7 mouse cellular contexts compared by ENCODE assay signal in genomic region chr1:171410947-171411484, GRCm38 (mm10). TPM values are rescaled to one million over a fixed set of nuclear protein-coding genes. Genes with fewer than 3 reads are reported as not detected.
DNase-seq lines count a peak whose midpoint lies in the region; ATAC-seq and TF ChIP-seq lines count a peak whose summit lies in the region.

Gene Usf1 (plus strand): TSS chr1:171411313.

- peak within 1 kb of the TSS; percentile 97 for H3K4me3 ChIP-seq in embryonic facial prominence, embryonic 10.5 days
- peak within 1 kb of the TSS; percentile 100 for H3K4me3 ChIP-seq in intestine, postnatal 0 days (ENCODE audit: low read depth, low read length)
- H3K4me3 ChIP-seq in midbrain, embryonic 12.5 days, result peak within 1 kb of the TSS; percentile 97
- H3K4me3 ChIP-seq in small intestine, adult 2 months (ENCODE audit: low read depth, low read length), result peak within 1 kb of the TSS; percentile 91

- peak within 1 kb of the TSS; percentile 97 for H3K27ac ChIP-seq in embryonic facial prominence, embryonic 10.5 days (replicated peaks)
- peak within 1 kb of the TSS; percentile 91 for H3K27ac ChIP-seq in intestine, postnatal 0 days (ENCODE audit: low read depth, low read length)
- H3K27ac ChIP-seq in midbrain, embryonic 12.5 days (replicated peaks), result peak within 1 kb of the TSS; percentile 91
- H3K27ac ChIP-seq in small intestine, adult 2 months (ENCODE audit: insufficient read depth, low read depth, low read length), result peak within 1 kb of the TSS; percentile 89

- intact Hi-C loops in left cerebral cortex, postnatal 4 days (cut with DNase I), result no loop called here

- peak within 1 kb of the TSS; percentile 93 for H3K9ac ChIP-seq in intestine, postnatal 0 days (ENCODE audit: low read depth, low read length)
- peak within 1 kb of the TSS; percentile 98 for H3K9ac ChIP-seq in midbrain, embryonic 12.5 days (replicated peaks)

- peak within 1 kb of the TSS; percentile 72 for H3K4me2 ChIP-seq in intestine, postnatal 0 days (replicated peaks; ENCODE audit: low read depth)
- H3K4me2 ChIP-seq in midbrain, embryonic 12.5 days (replicated peaks), result peak within 1 kb of the TSS; percentile 59

- peaks cover 28% of the 10 kb centered on the region for H3K36me3 ChIP-seq in embryonic facial prominence, embryonic 10.5 days (replicated peaks)
- H3K36me3 ChIP-seq in intestine, postnatal 0 days (ENCODE audit: control insufficient read depth, insufficient read depth), result peaks cover 9% of the 10 kb centered on the region
- H3K36me3 ChIP-seq in midbrain, embryonic 12.5 days, result peaks cover 14% of the 10 kb centered on the region
- H3K36me3 ChIP-seq in small intestine, adult 2 months (ENCODE audit: control insufficient read depth, insufficient read depth, low read length), result peaks cover 10% of the 10 kb centered on the region

- no peaks in the 10 kb centered on the region for H3K9me3 ChIP-seq in embryonic facial prominence, embryonic 10.5 days
- H3K9me3 ChIP-seq in intestine, postnatal 0 days (ENCODE audit: control insufficient read depth), result no peaks in the 10 kb centered on the region
- no peaks in the 10 kb centered on the region for H3K9me3 ChIP-seq in midbrain, embryonic 12.5 days

- peaks cover 20% of the 10 kb centered on the region for H3K27me3 ChIP-seq in embryonic facial prominence, embryonic 10.5 days (replicated peaks; ENCODE audit: low read depth, poor library complexity, severe bottlenecking)
- H3K27me3 ChIP-seq in intestine, postnatal 0 days (replicated peaks; ENCODE audit: control insufficient read depth, insufficient read depth, low read length), result 0 out of 2 replicates have a peak, but pooled peaks cover 6% of the 10 kb centered on the region
- peaks cover 26% of the 10 kb centered on the region for H3K27me3 ChIP-seq in midbrain, embryonic 12.5 days
- no peaks in the 10 kb centered on the region for H3K27me3 ChIP-seq in small intestine, adult 2 months (ENCODE audit: control insufficient read depth, insufficient read depth, low read length)

- peaks cover 15% of the 10 kb centered on the region for H3K4me1 ChIP-seq in embryonic facial prominence, embryonic 10.5 days
- no peaks in the 10 kb centered on the region for H3K4me1 ChIP-seq in intestine, postnatal 0 days (replicated peaks; ENCODE audit: control insufficient read depth, insufficient read depth, low read length)
- peaks cover 21% of the 10 kb centered on the region for H3K4me1 ChIP-seq in midbrain, embryonic 12.5 days
- no peaks in the 10 kb centered on the region; the same call in 1 of the 2 replicates for H3K4me1 ChIP-seq in small intestine, adult 2 months (ENCODE audit: control insufficient read depth, insufficient read depth, insufficient read length, low read length)

- ATAC-seq in intestine, postnatal 0 days, result peak; percentile 95
- ATAC-seq in midbrain, embryonic 12.5 days (ENCODE audit: low FRiP score, low read depth), result peak; percentile 96

- WGBS in embryonic facial prominence, embryonic 10.5 days, result under 1% methylated on average over 36 of the region's 36 CpGs
- 0% methylated on average over 36 of the region's 36 CpGs for WGBS in intestine, postnatal 0 days
- under 1% methylated on average over 36 of the region's 36 CpGs for WGBS in midbrain, embryonic 12.5 days
- under 1% methylated on average over 36 of the region's 36 CpGs for WGBS in small intestine, adult 2 months

- 0 out of 2 replicates have a peak, but pooled peaks have one; percentile 2 for TF ChIP-seq CTCF in intestine, postnatal 0 days (IDR thresholded peaks at IDR 0.05; ENCODE audit: low read depth)
- TF ChIP-seq CTCF in small intestine, adult 2 months (IDR thresholded peaks at IDR 0.05; ENCODE audit: extremely low read depth, insufficient read length, insufficient replicate concordance, low read depth, low read length), result peak; percentile 19; the same call in 1 of the 2 replicates

- DNase-seq in adrenal gland, postnatal 10 days, result peak; percentile 96
- peak; percentile 96 for DNase-seq in embryonic facial prominence, embryonic 10.5 days (ENCODE audit: low spot score)
- peak; percentile 65 for DNase-seq in gonadal fat pad, adult 2 months (ENCODE audit: low read depth)
- peak; percentile 96 for DNase-seq in left cerebral cortex, postnatal 4 days

- TF ChIP-seq POLR2A in small intestine, adult 2 months (IDR thresholded peaks at IDR 0.05; ENCODE audit: low read depth, low read length), result peak; percentile 75; the same call in 1 of the 2 replicates

RNA-seq across cellular contexts. Expression of gene Usf1, which starts in this region (rescaled TPM):
- total RNA-seq in adrenal gland, postnatal 10 days (2021), result 10 to 100 TPM; 53.5 to 67.7 TPM
- polyA plus RNA-seq in embryonic facial prominence, embryonic 10.5 days (2016; fragmentation: Nextera tagmentation; extraction: Ambion mirVana), result 138 and 139 TPM in 2 replicates
- polyA plus RNA-seq in gonadal fat pad, adult 2 months (2012; rRNA removed), result 67.5 and 76.3 TPM in 2 replicates
- polyA plus RNA-seq in intestine, postnatal 0 days (2015; fragmentation: Nextera tagmentation; extraction: Ambion mirVana), result 35.1 and 36.5 TPM in 2 replicates
- total RNA-seq in left cerebral cortex, postnatal 4 days (2021), result 100 to 1,000 TPM; 130 to 141 TPM
- 175 and 190 TPM in 2 replicates for polyA plus RNA-seq in midbrain, embryonic 12.5 days (2016; fragmentation: Nextera tagmentation; extraction: Ambion mirVana)
- polyA plus RNA-seq in small intestine, adult 2 months (2012; rRNA removed), result 55.0 and 87.8 TPM in 2 replicates

Comparison
In these comparisons a context has a peak if more than half of its experiments do, and no peak if none do; other contexts are left out.
1. Peak in every context shown above with its lines: DNase-seq, ATAC-seq, H3K4me3 ChIP-seq and H3K27ac ChIP-seq.